8 mouse cellular contexts compared by ENCODE assay signal in the genomic region with DNA sequence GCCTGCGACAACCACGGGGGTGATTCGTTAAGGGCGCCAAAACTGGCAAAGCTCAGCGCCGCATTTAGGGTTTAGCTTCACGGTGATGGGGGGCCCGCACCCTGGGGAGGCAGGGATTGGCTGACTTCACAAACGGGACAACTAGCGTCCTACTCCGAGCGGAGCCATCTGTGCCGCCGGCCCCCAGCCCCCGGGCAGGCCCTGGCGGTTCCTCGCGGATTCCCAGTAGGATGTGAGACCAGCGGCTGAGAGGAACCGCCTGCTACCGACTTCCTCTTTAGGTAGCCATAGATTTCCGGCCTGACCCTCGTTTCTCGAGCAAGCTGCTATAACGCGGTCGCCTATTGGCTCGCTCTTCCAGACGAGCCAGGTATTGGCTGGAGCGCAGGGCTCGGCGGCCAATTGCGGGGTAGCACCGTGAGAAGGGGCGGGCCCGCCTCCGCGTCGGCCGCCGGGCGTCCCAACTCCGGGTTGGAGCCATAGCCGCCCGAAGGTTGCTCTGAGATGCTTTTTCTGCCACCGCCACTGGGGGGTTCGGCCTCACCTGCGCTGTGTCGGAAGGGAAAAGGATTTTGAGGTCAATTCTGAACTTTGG. TPM values are rescaled to one million over a fixed set of nuclear protein-coding genes. Genes with fewer than 3 reads are reported as not detected.
DNase-seq lines count a peak whose midpoint lies in the region; ATAC-seq and TF ChIP-seq lines count a peak whose summit lies in the region.

A gene (plus strand): TSS at position 182 of the 595 bp plus-strand sequence.

- TF ChIP-seq EP300 in heart, postnatal 0 days (IDR thresholded peaks at IDR 0.05; ENCODE audit: low read depth): peak; percentile 35; the same call in 1 of the 2 replicates

- WGBS in forebrain, embryonic 12.5 days: under 1% methylated on average over 49 of the region's 49 CpGs
- WGBS in heart, postnatal 0 days: under 1% methylated on average over 49 of the region's 49 CpGs
- under 1% methylated on average over 49 of the region's 49 CpGs for WGBS in liver, embryonic 16.5 days (ENCODE audit: insufficient replicate concordance)
- under 1% methylated on average over 49 of the region's 49 CpGs for WGBS in neural tube, embryonic 13.5 days

- peak; percentile 49 for TF ChIP-seq CTCF in heart, postnatal 0 days (IDR thresholded peaks at IDR 0.05; ENCODE audit: low read depth)
- TF ChIP-seq CTCF in testis, adult 2 months (IDR thresholded peaks at IDR 0.05; ENCODE audit: control insufficient read depth, insufficient read depth, insufficient replicate concordance, low read depth, low read length): no peak

- H3K4me1 ChIP-seq in forebrain, embryonic 12.5 days: peaks cover 5% of the 10 kb centered on the region; the same call in 1 of the 2 replicates
- peaks cover 7% of the 10 kb centered on the region; the same call in 1 of the 2 replicates for H3K4me1 ChIP-seq in heart, postnatal 0 days (ENCODE audit: control insufficient read depth, insufficient read depth)
- H3K4me1 ChIP-seq in liver, embryonic 16.5 days (ENCODE audit: control insufficient read depth, low read depth, low read length): peaks cover 2% of the 10 kb centered on the region; the same call in 1 of the 2 replicates
- H3K4me1 ChIP-seq in neural tube, embryonic 13.5 days (replicated peaks): peaks cover 10% of the 10 kb centered on the region
- H3K4me1 ChIP-seq in testis, adult 2 months (ENCODE audit: control insufficient read depth, insufficient read depth, low read length): no peaks in the 10 kb centered on the region

- H3K4me2 ChIP-seq in forebrain, embryonic 12.5 days: peak within 1 kb of the TSS; percentile 83
- peak within 1 kb of the TSS; percentile 84 for H3K4me2 ChIP-seq in heart, postnatal 0 days (ENCODE audit: low read depth, low read length)
- H3K4me2 ChIP-seq in liver, embryonic 16.5 days (ENCODE audit: low read depth, low read length): peak within 1 kb of the TSS; percentile 91
- H3K4me2 ChIP-seq in neural tube, embryonic 13.5 days: peak within 1 kb of the TSS; percentile 74

- no peaks in the 10 kb centered on the region for H3K36me3 ChIP-seq in forebrain, embryonic 12.5 days (replicated peaks)
- H3K36me3 ChIP-seq in heart, postnatal 0 days (replicated peaks; ENCODE audit: control insufficient read depth, insufficient read depth, low read length): peaks cover 20% of the 10 kb centered on the region; the same call in 1 of the 2 replicates
- no peaks in the 10 kb centered on the region for H3K36me3 ChIP-seq in liver, embryonic 16.5 days (ENCODE audit: control insufficient read depth, insufficient read depth)
- peaks cover 11% of the 10 kb centered on the region for H3K36me3 ChIP-seq in neural tube, embryonic 13.5 days
- no peaks in the 10 kb centered on the region; the same call in 1 of the 2 replicates for H3K36me3 ChIP-seq in testis, adult 2 months (ENCODE audit: control insufficient read depth, insufficient read depth, low read length)

- ATAC-seq in forebrain, embryonic 12.5 days (ENCODE audit: low FRiP score): peak; percentile 100
- ATAC-seq in heart, postnatal 0 days (ENCODE audit: insufficient read depth, low read depth): peak; percentile 100
- ATAC-seq in liver, embryonic 16.5 days (ENCODE audit: low read depth): peak; percentile 100
- ATAC-seq in neural tube, embryonic 13.5 days (ENCODE audit: low read depth): peak; percentile 100

- peak; percentile 74 for TF ChIP-seq POLR2A in testis, adult 2 months (IDR thresholded peaks at IDR 0.05; ENCODE audit: control insufficient read depth, low read depth, low read length)

- H3K27ac ChIP-seq in forebrain, embryonic 12.5 days: peak within 1 kb of the TSS; percentile 84
- peak within 1 kb of the TSS; percentile 78 for H3K27ac ChIP-seq in heart, postnatal 0 days (ENCODE audit: low read depth)
- H3K27ac ChIP-seq in liver, embryonic 16.5 days (ENCODE audit: low read length): 0 out of 2 replicates have a peak within 1 kb of the TSS, but pooled peaks have one; percentile 47
- peak within 1 kb of the TSS; percentile 95 for H3K27ac ChIP-seq in neural tube, embryonic 13.5 days (replicated peaks)
- H3K27ac ChIP-seq in testis, adult 2 months (ENCODE audit: control insufficient read depth, insufficient read depth, low read depth, low read length): peak within 1 kb of the TSS; percentile 97

- H3K27me3 ChIP-seq in forebrain, embryonic 12.5 days: no peaks in the 10 kb centered on the region; the same call in 1 of the 2 replicates
- no peaks in the 10 kb centered on the region for H3K27me3 ChIP-seq in heart, postnatal 0 days (ENCODE audit: control insufficient read depth, insufficient read depth, low read length)
- H3K27me3 ChIP-seq in liver, embryonic 16.5 days (ENCODE audit: control insufficient read depth, insufficient read depth, low read depth, low read length): no peaks in the 10 kb centered on the region; the same call in 1 of the 2 replicates
- H3K27me3 ChIP-seq in neural tube, embryonic 13.5 days: no peaks in the 10 kb centered on the region
- H3K27me3 ChIP-seq in testis, adult 2 months (ENCODE audit: control insufficient read depth, insufficient read depth, low read length): no peaks in the 10 kb centered on the region

- DNase-seq in CD8-positive naive resting alpha-beta T cell, adult 2 months (ENCODE audit: low read depth in 2 of 2, low spot score in 2 of 2): peak; percentile 92
- peak; percentile 92 for DNase-seq in c-Kit-positive CD71-positive TER-119-positive erythroid progenitor cells, embryonic 14.5 days (ENCODE audit: low spot score)
- peak; percentile 97 for DNase-seq in heart, postnatal 0 days (ENCODE audit: low spot score)
- peak; percentile 94 to 97 for DNase-seq in kidney, postnatal 4 days

- H3K9me3 ChIP-seq in forebrain, embryonic 12.5 days: no peaks in the 10 kb centered on the region
- no peaks in the 10 kb centered on the region for H3K9me3 ChIP-seq in heart, postnatal 0 days (replicated peaks; ENCODE audit: control insufficient read depth, low read length)
- no peaks in the 10 kb centered on the region for H3K9me3 ChIP-seq in liver, embryonic 16.5 days (replicated peaks; ENCODE audit: control insufficient read depth, low read length)
- H3K9me3 ChIP-seq in neural tube, embryonic 13.5 days: no peaks in the 10 kb centered on the region

- peak within 1 kb of the TSS; percentile 71 for H3K4me3 ChIP-seq in forebrain, embryonic 12.5 days (replicated peaks)
- peak within 1 kb of the TSS; percentile 54 for H3K4me3 ChIP-seq in heart, postnatal 0 days (ENCODE audit: low read depth, low read length)
- H3K4me3 ChIP-seq in liver, embryonic 16.5 days (ENCODE audit: low read depth, low read length): peak within 1 kb of the TSS; percentile 66
- H3K4me3 ChIP-seq in neural tube, embryonic 13.5 days: peak within 1 kb of the TSS; percentile 69
- peak within 1 kb of the TSS; percentile 96 for H3K4me3 ChIP-seq in testis, adult 2 months (ENCODE audit: control insufficient read depth, low read depth, low read length)

- H3K9ac ChIP-seq in forebrain, embryonic 12.5 days: peak within 1 kb of the TSS; percentile 84
- H3K9ac ChIP-seq in heart, postnatal 0 days (replicated peaks; ENCODE audit: low read depth, low read length): peak within 1 kb of the TSS; percentile 59
- H3K9ac ChIP-seq in liver, embryonic 16.5 days (ENCODE audit: low read depth, low read length): peak within 1 kb of the TSS; percentile 56
- H3K9ac ChIP-seq in neural tube, embryonic 13.5 days: peak within 1 kb of the TSS; percentile 91

RNA-seq across cellular contexts. Expression of the gene that starts here (rescaled TPM):
- 0.95 and 1.3 TPM in 2 replicates for polyA plus RNA-seq in forebrain, embryonic 12.5 days (2016; fragmentation: Nextera tagmentation; extraction: Ambion mirVana)
- 11.4 TPM in 1 of 2 replicates, not detected in the other for total RNA-seq in heart, postnatal 0 days (2014; rRNA removed; ENCODE audit: low replicate concordance)
- 1.7 and 2.1 TPM in 2 replicates for polyA plus RNA-seq in heart, postnatal 0 days (2015; fragmentation: Nextera tagmentation; extraction: Ambion mirVana)
- 0.07 and 0.08 TPM in 2 replicates for polyA plus RNA-seq in liver, embryonic 16.5 days (2015; fragmentation: Nextera tagmentation; extraction: Ambion mirVana)
- 1.0 and 1.3 TPM in 2 replicates for polyA plus RNA-seq in neural tube, embryonic 13.5 days (2015; fragmentation: Nextera tagmentation; extraction: Ambion mirVana)
- polyA plus RNA-seq in testis, adult 2 months (2012; rRNA removed): 270 and 284 TPM in 2 replicates

Comparison
In these comparisons a context has a peak if more than half of its experiments do, and no peak if none do; other contexts are left out.
1. Peak in every context shown above with its lines: DNase-seq, ATAC-seq, H3K4me3 ChIP-seq and H3K27ac ChIP-seq.
2. RNA of the gene that starts here (polyA plus RNA-seq): 270 to 284 TPM in testis, adult 2 months; 1.7 to 2.1 TPM in heart, postnatal 0 days, 1.0 to 1.3 TPM in neural tube, embryonic 13.5 days, 0.95 to 1.3 TPM in forebrain, embryonic 12.5 days and 0.07 to 0.08 TPM in liver, embryonic 16.5 days; every median in the first group is over 10 times any median in the second.
3. Peak in ATAC-seq, H3K4me3 ChIP-seq, H3K27ac ChIP-seq, H3K9ac ChIP-seq and H3K4me2 ChIP-seq in liver, embryonic 16.5 days; RNA of the gene not detected or under 1 TPM.
4. H3K27ac ChIP-seq: peak in every context shown above with its lines; median percentile 97 in testis, adult 2 months; 95 in neural tube, embryonic 13.5 days; 84 in forebrain, embryonic 12.5 days; 78 in heart, postnatal 0 days; 47 in liver, embryonic 16.5 days.